Mouse (Mus musculus) heart, embryonic 16.5 days (tissue): ENCODE results near the gene Sall1. TPM values are rescaled to one million over a fixed set of nuclear protein-coding genes. Genes with fewer than 3 reads are reported as not detected.
A peak's percentile ranks its signal among the peaks of the same experiment; 100 is the strongest.

Experiments used
- ATAC-seq: fragments of 200-750 bp; cut with Nextera tagmentation; replicated peaks from 2 replicates; pipeline ENCODE4 v1.8.0; 2017; ENCODE audit warnings: moderate number of reproducible peaks; ENCODE audit not compliant: insufficient read depth, low FRiP score; ENCODE audit errors: extremely low read depth
- H3K27ac ChIP-seq: fragments of 300-500 bp; sonication (generic); 2 replicates; pipeline ENCODE4 v1.5.1; 2014; ENCODE audit warnings: mild to moderate bottlenecking, low read length, control low read depth, moderate library complexity
- H3K27me3 ChIP-seq: fragments of 300-500 bp; sonication (generic); 2 replicates; pipeline ENCODE4 v1.6.1; 2014; ENCODE audit warnings: low read length, mixed read lengths; ENCODE audit not compliant: control insufficient read depth, insufficient read depth
- H3K36me3 ChIP-seq: fragments of 300-500 bp; sonication (generic); 2 replicates; pipeline ENCODE4 v1.6.1; 2014; ENCODE audit not compliant: control insufficient read depth, insufficient read depth
- H3K4me1 ChIP-seq: fragments of 300-500 bp; sonication (generic); 2 replicates; pipeline ENCODE4 v1.6.1; 2014; ENCODE audit warnings: low read length, mixed read lengths; ENCODE audit not compliant: control insufficient read depth, insufficient read depth
- H3K4me2 ChIP-seq: fragments of 300-500 bp; sonication (generic); 2 replicates; pipeline ENCODE4 v1.6.1; 2014; ENCODE audit warnings: low read depth, mild to moderate bottlenecking, control low read depth, low read length
- H3K4me3 ChIP-seq: fragments of 300-500 bp; sonication (generic); 2 replicates; pipeline ENCODE4 v1.5.1; 2014; ENCODE audit warnings: mild to moderate bottlenecking, control low read depth, low read length
- H3K9ac ChIP-seq: fragments of 300-500 bp; sonication (generic); 2 replicates; pipeline ENCODE4 v1.6.1; 2014; ENCODE audit warnings: low read length, control low read depth
- H3K9me3 ChIP-seq: fragments of 300-500 bp; sonication (generic); replicated peaks from 2 replicates; pipeline ENCODE4 v1.6.1; 2016; ENCODE audit warnings: low read length; ENCODE audit not compliant: control insufficient read depth
- WGBS: fragments of 180-500 bp; shearing (Covaris S2); extraction: QIAGEN DNeasy Blood & Tissue Kit; methylation state at CpG from one replicate; pipeline ENCODE4 v1.1.7; 2014; 5-methylcytosine and 5-hydroxymethylcytosine counted together
- polyA plus RNA-seq: library from polyadenylated mRNA; unstranded; fragments of >200 nt; fragmentation: Nextera tagmentation; extraction: Ambion mirVana; gene quantifications from 2 replicates; pipeline ENCODE4 v1.2.1, GENCODE M21; 2015

The Sall1 gene
- 2.0 and 2.8 TPM in 2 replicates for polyA plus RNA-seq

- Histone ChIP-seq H3K9ac (peak within 1 kb of the TSS; percentile 75), H3K4me2 (peak within 1 kb of the TSS; percentile 96), H3K27me3 (peaks cover 64% of the 10 kb centered on the region), H3K9me3 (no peaks in the 10 kb centered on the region), H3K36me3 (no peaks in the 10 kb centered on the region), H3K4me3 (peak within 1 kb of the TSS; percentile 68), H3K4me1 (peaks cover 12% of the 10 kb centered on the region), H3K27ac (peak within 1 kb of the TSS; percentile 69)
- no peak for ATAC-seq
- 0% methylated on average over 25 of the region's 25 CpGs for WGBS
Observed at GRCm38 (mm10) chr8:89043940-89044339, at the start of gene Sall1. TSS of gene Sall1 (minus strand) at chr8:89044162.

DNA sequence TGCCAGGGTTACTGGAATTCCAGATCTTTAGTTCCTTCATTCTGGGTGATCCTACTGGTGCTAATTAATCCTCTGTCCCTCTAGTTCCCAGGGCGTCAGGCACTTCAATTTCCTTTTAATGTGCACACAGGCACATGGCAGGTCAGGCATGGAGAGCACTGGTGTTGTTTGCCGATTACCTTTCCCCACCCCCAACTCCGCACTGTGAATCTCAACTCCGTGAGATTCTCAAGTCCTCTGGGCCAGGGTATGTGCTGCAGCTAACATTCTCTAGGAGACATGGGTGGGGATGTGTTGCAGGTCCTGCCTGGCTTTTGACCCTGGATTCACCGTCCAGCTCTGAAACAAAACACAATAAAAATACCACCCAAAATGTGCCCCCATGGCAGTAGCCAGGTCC, 46.0 kb upstream of the Sall1 start:
- H3K4me1 ChIP-seq, result no peaks in the 10 kb centered on the region
- no peaks in the 10 kb centered on the region for H3K9me3 ChIP-seq
- WGBS, result 48% methylated on average over 5 of the region's 5 CpGs
- H3K9ac ChIP-seq, result no peak overlapping the region
- no peak overlapping the region for H3K4me2 ChIP-seq
- no peak overlapping the region for H3K27ac ChIP-seq
- no peaks in the 10 kb centered on the region for H3K27me3 ChIP-seq
- no peak overlapping the region for H3K4me3 ChIP-seq
- no peak for ATAC-seq
- no peaks in the 10 kb centered on the region for H3K36me3 ChIP-seq

GRCm38 (mm10) chr8:89079147-89079546, 35.2 kb upstream of the Sall1 start:
- H3K4me2 ChIP-seq, result no peak overlapping the region
- 58% methylated on average over 2 of the region's 2 CpGs for WGBS
- H3K4me1 ChIP-seq, result no peaks in the 10 kb centered on the region
- H3K36me3 ChIP-seq, result no peaks in the 10 kb centered on the region
- ATAC-seq, result no peak
- H3K27ac ChIP-seq, result no peak overlapping the region
- no peak overlapping the region for H3K4me3 ChIP-seq
- no peaks in the 10 kb centered on the region for H3K9me3 ChIP-seq
- H3K9ac ChIP-seq, result no peak overlapping the region
- peaks cover 6% of the 10 kb centered on the region; the same call in 1 of the 2 replicates for H3K27me3 ChIP-seq

DNA sequence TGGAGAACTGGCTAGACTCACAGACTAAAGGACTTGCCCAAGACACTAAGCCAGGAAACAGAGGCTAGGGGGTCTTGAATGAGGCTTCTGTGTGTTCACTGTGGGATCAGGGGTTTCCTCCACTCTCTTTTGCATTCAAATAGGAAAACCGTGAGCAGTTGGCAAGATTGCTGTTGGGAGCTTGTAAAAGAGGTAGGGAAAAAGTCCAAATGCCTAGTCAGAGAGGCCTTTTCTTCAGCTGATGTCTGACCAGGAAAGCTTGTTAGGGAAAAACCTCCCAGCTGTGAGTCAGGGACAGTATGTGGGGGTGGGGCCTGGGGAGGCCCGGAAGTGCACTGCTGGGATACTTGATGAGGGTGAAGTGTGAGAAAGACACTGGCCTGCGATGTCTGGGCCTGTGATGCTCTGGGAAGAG, 29.0 kb upstream of the Sall1 start:
- no peak overlapping the region for H3K27ac ChIP-seq
- H3K9ac ChIP-seq, result no peak overlapping the region
- no peaks in the 10 kb centered on the region for H3K9me3 ChIP-seq
- H3K4me1 ChIP-seq, result peaks cover 11% of the 10 kb centered on the region
- peaks cover 3% of the 10 kb centered on the region; the same call in 1 of the 2 replicates for H3K27me3 ChIP-seq
- no peak overlapping the region for H3K4me2 ChIP-seq
- no peaks in the 10 kb centered on the region for H3K36me3 ChIP-seq
- H3K4me3 ChIP-seq, result no peak overlapping the region
- ATAC-seq, result no peak
- WGBS, result 22% methylated on average over 3 of the region's 3 CpGs

GRCm38 (mm10) chr8:89067499-89067898, 23.5 kb upstream of the Sall1 start:
- 77% methylated on average over 3 of the region's 3 CpGs for WGBS
- no peak overlapping the region for H3K9ac ChIP-seq
- peaks cover 6% of the 10 kb centered on the region; the same call in 1 of the 2 replicates for H3K27me3 ChIP-seq
- no peaks in the 10 kb centered on the region for H3K36me3 ChIP-seq
- no peak for ATAC-seq
- H3K4me2 ChIP-seq, result no peak overlapping the region
- no peak overlapping the region for H3K27ac ChIP-seq
- H3K9me3 ChIP-seq, result no peaks in the 10 kb centered on the region
- peaks cover 9% of the 10 kb centered on the region for H3K4me1 ChIP-seq
- H3K4me3 ChIP-seq, result no peak overlapping the region

DNA sequence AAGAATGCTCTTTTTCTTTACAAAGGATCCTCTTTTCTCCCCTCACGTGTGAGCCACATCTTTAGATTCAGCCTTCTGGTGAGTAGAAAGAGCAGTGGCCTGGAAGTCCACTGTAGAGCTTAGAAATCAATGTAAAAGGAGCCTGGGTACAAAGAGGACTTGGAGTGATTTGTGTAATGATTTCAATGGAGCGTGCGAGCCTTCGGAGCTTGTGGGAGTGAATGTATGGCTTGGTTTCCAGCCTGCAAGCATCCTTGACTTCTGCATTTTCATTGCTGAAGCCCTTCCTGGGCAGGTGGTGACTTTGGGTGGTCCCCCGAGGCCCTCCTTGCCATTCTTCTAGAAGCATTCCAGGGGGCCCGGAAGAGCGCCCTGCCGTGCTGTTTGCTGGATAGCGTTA, 20.1 kb upstream of the Sall1 start:
- peaks cover 1% of the 10 kb centered on the region for H3K4me1 ChIP-seq
- WGBS, result 79% methylated on average over 9 of the region's 9 CpGs
- no peak overlapping the region for H3K4me2 ChIP-seq
- H3K9ac ChIP-seq, result no peak overlapping the region
- H3K27ac ChIP-seq, result no peak overlapping the region
- H3K27me3 ChIP-seq, result peaks cover 21% of the 10 kb centered on the region
- H3K9me3 ChIP-seq, result no peaks in the 10 kb centered on the region
- ATAC-seq, result no peak
- no peaks in the 10 kb centered on the region for H3K36me3 ChIP-seq
- H3K4me3 ChIP-seq, result no peak overlapping the region

- WGBS, result 80% methylated on average over 10 of the region's 10 CpGs
- Histone ChIP-seq H3K4me2 (no peak overlapping the region), H3K9ac (no peak overlapping the region), H3K27me3 (peaks cover 26% of the 10 kb centered on the region), H3K4me3 (no peak overlapping the region), H3K36me3 (no peaks in the 10 kb centered on the region), H3K4me1 (peaks cover 4% of the 10 kb centered on the region), H3K27ac (no peak overlapping the region), H3K9me3 (no peaks in the 10 kb centered on the region)
- no peak for ATAC-seq
Observed at GRCm38 (mm10) chr8:89063366-89064040, 19.5 kb upstream of the Sall1 start.

- H3K36me3 ChIP-seq, result no peaks in the 10 kb centered on the region
- peaks cover 40% of the 10 kb centered on the region for H3K27me3 ChIP-seq
- H3K27ac ChIP-seq, result no peak overlapping the region
- H3K9ac ChIP-seq, result no peak overlapping the region
- H3K4me1 ChIP-seq, result peaks cover 4% of the 10 kb centered on the region
- no peak overlapping the region for H3K4me3 ChIP-seq
- no peaks in the 10 kb centered on the region for H3K9me3 ChIP-seq
- no peak overlapping the region for H3K4me2 ChIP-seq
- WGBS, result 87% methylated on average over 8 of the region's 8 CpGs
- ATAC-seq, result no peak
Observed at GRCm38 (mm10) chr8:89060717-89061116, 16.8 kb upstream of the Sall1 start.

- Histone ChIP-seq H3K27me3 (peaks cover 40% of the 10 kb centered on the region), H3K27ac (no peak overlapping the region), H3K4me3 (no peak overlapping the region), H3K9me3 (no peaks in the 10 kb centered on the region), H3K4me2 (no peak overlapping the region), H3K9ac (no peak overlapping the region), H3K36me3 (no peaks in the 10 kb centered on the region), H3K4me1 (peaks cover 4% of the 10 kb centered on the region)
- 17% methylated on average over 6 of the region's 6 CpGs for WGBS
- ATAC-seq, result no peak; the same call in 1 of the 2 replicates
Observed at GRCm38 (mm10) chr8:89059507-89059906, 15.5 kb upstream of the Sall1 start.
